Mouse (Mus musculus) MEL (cell line): Measurements from ENCODE around the gene a. TPM values are rescaled to one million over a fixed set of nuclear protein-coding genes. Genes with fewer than 3 reads are reported as not detected.

Experiments used
- DNase-seq: peaks from one replicate; pipeline ENCODE4 v3.0.0; 2011; ENCODE audit warnings: low read depth, low spot score
- H3K27ac ChIP-seq: 2 replicates; pipeline ENCODE4 v1.5.1; 2012; ENCODE audit warnings: low read depth, mild to moderate bottlenecking, control low read depth, low read length, moderate library complexity; ENCODE audit not compliant: control insufficient read depth
- H3K27me3 ChIP-seq, 2 experiments: fragments of 150-350 bp in 1 of 2; sonication (generic) in 1 of 2; 2 replicates each; pipeline ENCODE4 v1.6.1; 2012; ENCODE audit warnings: low read length in 2 of 2, mild to moderate bottlenecking in 2 of 2, improper control_type of control experiment in 1 of 2, moderate library complexity in 1 of 2; ENCODE audit not compliant: insufficient read depth in 2 of 2, control insufficient read depth in 1 of 2
- H3K36me3 ChIP-seq, 2 experiments: 2 replicates each; pipeline ENCODE4 v1.6.1; 2012 to 2014; ENCODE audit warnings: low read length in 2 of 2, improper control_type of control experiment in 1 of 2, inconsistent platforms in 1 of 2, mild to moderate bottlenecking in 1 of 2; ENCODE audit not compliant: insufficient read depth in 2 of 2, control insufficient read depth in 1 of 2
- H3K4me1 ChIP-seq, 2 experiments: fragments of 150-350 bp in 1 of 2; sonication (generic) in 1 of 2; 2 replicates each; pipeline ENCODE4 v1.6.1; 2012; ENCODE audit warnings: low read length in 2 of 2, improper control_type of control experiment in 1 of 2, mild to moderate bottlenecking in 1 of 2; ENCODE audit not compliant: insufficient read depth in 2 of 2, control insufficient read depth in 1 of 2
- H3K4me3 ChIP-seq, 2 experiments: fragments of 150-350 bp in 1 of 2; sonication (generic) in 1 of 2; 2 replicates each; pipeline ENCODE4 v1.5.1; 2012; ENCODE audit warnings: low read depth in 2 of 2, low read length in 2 of 2, mild to moderate bottlenecking in 2 of 2, moderate library complexity in 2 of 2, control low read depth in 1 of 2, improper control_type of control experiment in 1 of 2; ENCODE audit not compliant: control insufficient read depth in 1 of 2, insufficient read depth in 1 of 2
- H3K79me2 ChIP-seq: 2 replicates; pipeline ENCODE4 v1.6.1; 2012; ENCODE audit warnings: mild to moderate bottlenecking, low read length, moderate library complexity; ENCODE audit not compliant: control insufficient read depth, poor library complexity, insufficient read depth
- H3K9ac ChIP-seq: 2 replicates; pipeline ENCODE4 v1.6.1; 2012; ENCODE audit warnings: low read depth, mild to moderate bottlenecking, control low read depth, low read length, moderate library complexity; ENCODE audit not compliant: control insufficient read depth, poor library complexity, severe bottlenecking
- H3K9me3 ChIP-seq: fragments of 150-350 bp; sonication (generic); replicated peaks from 2 replicates; pipeline ENCODE4 v1.6.1; 2012; ENCODE audit warnings: mild to moderate bottlenecking, low read length, improper control_type of control experiment, moderate library complexity; ENCODE audit not compliant: insufficient read depth
- CHD1 ChIP-seq: IDR thresholded peaks from 2 replicates; pipeline ENCODE4 v1.6.1; 2012; ENCODE audit warnings: low read depth, mild to moderate bottlenecking, inconsistent platforms, low read length, improper control_type of control experiment
- CHD2 ChIP-seq: IDR thresholded peaks from 2 replicates; pipeline ENCODE4 v1.6.1; 2011; ENCODE audit warnings: low read length, improper control_type of control experiment
- EP300 ChIP-seq, 2 experiments: IDR thresholded peaks; 2 replicates each; pipeline ENCODE4 v1.6.1; 2011; ENCODE audit warnings: improper control_type of control experiment in 2 of 2, low read length in 2 of 2, low read depth in 1 of 2, mild to moderate bottlenecking in 1 of 2
- ETS1 ChIP-seq: IDR thresholded peaks from 2 replicates; pipeline ENCODE4 v1.6.1; 2012; ENCODE audit warnings: low read depth, mild to moderate bottlenecking, inconsistent platforms, low read length, improper control_type of control experiment, moderate library complexity
- GABPA ChIP-seq: IDR thresholded peaks from 2 replicates; pipeline ENCODE4 v1.6.1; 2012; ENCODE audit warnings: low read depth, mild to moderate bottlenecking, inconsistent platforms, low read length, improper control_type of control experiment, moderate library complexity
- HCFC1 ChIP-seq: IDR thresholded peaks from 2 replicates; pipeline ENCODE4 v1.6.1; 2012; ENCODE audit warnings: low read depth, mild to moderate bottlenecking, inconsistent platforms, low read length, improper control_type of control experiment, moderate library complexity
- KAT2A ChIP-seq: conservative IDR thresholded peaks from 2 replicates; pipeline ENCODE4 v1.6.1; 2012; ENCODE audit warnings: low read depth, low read length, improper control_type of control experiment, inconsistent platforms
- MAFK ChIP-seq: IDR thresholded peaks from 2 replicates; pipeline ENCODE4 v1.6.1; 2011; ENCODE audit warnings: low read depth, mild to moderate bottlenecking, low read length, improper control_type of control experiment, borderline replicate concordance
- MAX ChIP-seq: IDR thresholded peaks from 2 replicates; pipeline ENCODE4 v1.6.1; 2011; ENCODE audit warnings: low read length, improper control_type of control experiment
- MAZ ChIP-seq: IDR thresholded peaks from 2 replicates; pipeline ENCODE4 v1.6.1; 2012; ENCODE audit warnings: low read depth, mild to moderate bottlenecking, inconsistent platforms, low read length, improper control_type of control experiment
- MXI1 ChIP-seq: IDR thresholded peaks from 2 replicates; pipeline ENCODE4 v1.6.1; 2011; ENCODE audit warnings: mild to moderate bottlenecking, low read depth, low read length, improper control_type of control experiment
- MYC ChIP-seq: IDR thresholded peaks from 2 replicates; pipeline ENCODE4 v1.6.1; 2011; ENCODE audit warnings: low read depth, mild to moderate bottlenecking, low read length, improper control_type of control experiment, moderate library complexity
- NELFE ChIP-seq: IDR thresholded peaks from 2 replicates; pipeline ENCODE4 v1.6.1; 2011; ENCODE audit warnings: low read depth, low read length, improper control_type of control experiment
- NRF1 ChIP-seq: IDR thresholded peaks from 2 replicates; pipeline ENCODE4 v1.6.1; 2014; ENCODE audit warnings: low read depth, mild to moderate bottlenecking, inconsistent platforms, low read length, improper control_type of control experiment, moderate library complexity; ENCODE audit not compliant: poor library complexity, insufficient read depth, severe bottlenecking
- POLR2A ChIP-seq, 2 experiments: IDR thresholded peaks; 2 replicates each; pipeline ENCODE4 v1.6.1; 2011 to 2012; ENCODE audit warnings: low read length in 2 of 2, mild to moderate bottlenecking in 2 of 2, control low read depth in 1 of 2, improper control_type of control experiment in 1 of 2, low read depth in 1 of 2, moderate library complexity in 1 of 2; ENCODE audit not compliant: control insufficient read depth in 1 of 2, insufficient read depth in 1 of 2, poor library complexity in 1 of 2
- POLR2AphosphoS2 ChIP-seq: IDR thresholded peaks from 2 replicates; pipeline ENCODE4 v1.6.1; 2011; ENCODE audit warnings: low read length, improper control_type of control experiment
- POLR2AphosphoS5 ChIP-seq: IDR thresholded peaks from 2 replicates; pipeline ENCODE4 v1.6.1; 2012; ENCODE audit warnings: low read depth, borderline replicate concordance, mild to moderate bottlenecking, inconsistent platforms, low read length, moderate library complexity, mixed read lengths
- RAD21 ChIP-seq: IDR thresholded peaks from 2 replicates; pipeline ENCODE4 v1.6.1; 2011; ENCODE audit warnings: mild to moderate bottlenecking, low read depth, low read length, improper control_type of control experiment
- RCOR1 ChIP-seq: IDR thresholded peaks from 2 replicates; pipeline ENCODE4 v1.6.1; 2012; ENCODE audit warnings: low read depth, mild to moderate bottlenecking, inconsistent platforms, low read length, improper control_type of control experiment
- SIN3A ChIP-seq: IDR thresholded peaks from 2 replicates; pipeline ENCODE4 v1.6.1; 2012; ENCODE audit warnings: low read length, improper control_type of control experiment, inconsistent platforms
- TAL1 ChIP-seq: IDR thresholded peaks from 2 replicates; pipeline ENCODE4 v1.6.1; 2012; ENCODE audit warnings: mild to moderate bottlenecking, inconsistent platforms, low read length, moderate library complexity, mixed read lengths
- TBP ChIP-seq: IDR thresholded peaks from 2 replicates; pipeline ENCODE4 v1.8.0; 2011; ENCODE audit warnings: low read depth, low read length, improper control_type of control experiment
- TCF12 ChIP-seq: IDR thresholded peaks from 2 replicates; pipeline ENCODE4 v1.6.1; 2014; ENCODE audit warnings: low read depth, mild to moderate bottlenecking, inconsistent platforms, low read length, improper control_type of control experiment, moderate library complexity
- UBTF ChIP-seq: IDR thresholded peaks from 2 replicates; pipeline ENCODE4 v1.6.1; 2012; ENCODE audit warnings: low read depth, mild to moderate bottlenecking, inconsistent platforms, low read length, improper control_type of control experiment, moderate library complexity, borderline replicate concordance; ENCODE audit not compliant: insufficient read depth
- ZMIZ1 ChIP-seq: IDR thresholded peaks from 2 replicates; pipeline ENCODE4 v1.6.1; 2012; ENCODE audit warnings: low read depth, mild to moderate bottlenecking, inconsistent platforms, low read length, improper control_type of control experiment, moderate library complexity
- ZNF384 ChIP-seq: IDR thresholded peaks from 2 replicates; pipeline ENCODE4 v1.6.1; 2012; ENCODE audit warnings: low read depth, mild to moderate bottlenecking, inconsistent platforms, low read length, improper control_type of control experiment
- polyA plus RNA-seq, 2 experiments: library from polyadenylated mRNA; stranded (reverse) in 1 of 2; unstranded in 1 of 2; fragments of >175 nt in 1 of 2; fragments of >200 nt in 1 of 2; gene quantifications; 2 replicates each; pipeline versions ENCODE4 v1.2.1 to v1.2.4; 2012; ENCODE audit warnings: low replicate concordance in 2 of 2, low read depth in 1 of 2; ENCODE audit not compliant: insufficient read length in 2 of 2, insufficient read depth in 1 of 2, missing spikeins in 1 of 2
- total RNA-seq: library from RNA; depleted of rRNA; stranded (reverse); fragments of 300-350 nt; gene quantifications from 2 replicates; pipeline ENCODE4 v1.2.3, GENCODE M21; 2012

Gene a
- total and polyA plus RNA-seq, 3 experiments, result not detected

GRCm38 (mm10) chr2:155050504-155051236 lies 259.5 kb downstream of the a start:
- peak overlapping the region; percentile 88 for H3K9ac ChIP-seq
- DNase-seq, result peak; percentile 94
- peak overlapping the region; percentile 68 to 91 for H3K4me3 ChIP-seq
- peaks cover 0 to 15% of the 10 kb centered on the region in 2 experiments; a peak in 2 of 4 replicates for H3K36me3 ChIP-seq
- peaks cover 7 to 8% of the 10 kb centered on the region in 2 experiments for H3K4me1 ChIP-seq
- no peaks in the 10 kb centered on the region for H3K27me3 ChIP-seq
- TF ChIP-seq POLR2A (IDR thresholded peaks at IDR 0.05; ENCODE audit: control insufficient read depth in 1 of 2, insufficient read depth in 1 of 2, low read depth in 1 of 2, low read length in 2 of 2, poor library complexity in 1 of 2), result peak; percentile 94 to 97
- peak; percentile 96 for TF ChIP-seq ZMIZ1
- TF ChIP-seq RAD21, result no peak
- TF ChIP-seq ZNF384, result 0 out of 2 replicates have a peak, but pooled peaks have one; percentile 4
- peak; percentile 98 for TF ChIP-seq POLR2AphosphoS2
- TF ChIP-seq TAL1, result no peak
- peak; percentile 66 for TF ChIP-seq TBP
- peak; percentile 73 for TF ChIP-seq HCFC1
- TF ChIP-seq EP300 (IDR thresholded peaks at IDR 0.05; ENCODE audit: low read depth in 1 of 2, low read length in 2 of 2), result peak in 1 of 2 experiments; percentile 23; a peak in 1 of 4 replicates
- TF ChIP-seq UBTF, result no peak
- peak; percentile 77 for TF ChIP-seq MXI1
- no peak for TF ChIP-seq POLR2AphosphoS5
- TF ChIP-seq ETS1, result peak; percentile 60; the same call in 1 of the 2 replicates
- TF ChIP-seq MAFK, result peak; percentile 89
- TF ChIP-seq NRF1, result peak; percentile 71
- no peak; the same call in 1 of the 2 replicates for TF ChIP-seq KAT2A
- no peak for TF ChIP-seq CHD2
- peak; percentile 37; the same call in 1 of the 2 replicates for TF ChIP-seq MAZ
- TF ChIP-seq MAX, result 0 out of 2 replicates have a peak, but pooled peaks have one; percentile 35
- no peak for TF ChIP-seq RCOR1
- TF ChIP-seq NELFE, result peak; percentile 97
- no peak for TF ChIP-seq GABPA
- peak; percentile 88 for TF ChIP-seq TCF12
- no peak for TF ChIP-seq CHD1
- peak; percentile 37 for TF ChIP-seq MYC
- TF ChIP-seq SIN3A, result peak; percentile 81
- no peaks in the 10 kb centered on the region for H3K9me3 ChIP-seq
- peaks cover 2% of the 10 kb centered on the region; the same call in 1 of the 2 replicates for H3K79me2 ChIP-seq
- peak overlapping the region; percentile 83 for H3K27ac ChIP-seq
